Mouse (Mus musculus) heart, embryonic 14.5 days (tissue): Measurements from ENCODE around the gene Duoxa1. TPM values are rescaled to one million over a fixed set of nuclear protein-coding genes. Genes with fewer than 3 reads are reported as not detected.
A peak's percentile ranks its signal among the peaks of the same experiment; 100 is the strongest.

Experiments
- ATAC-seq: fragments of 200-750 bp; cut with Nextera tagmentation; 2 replicates; pipeline ENCODE4 v1.8.0; 2017; ENCODE audit warnings: low read depth, moderate TSS enrichment; ENCODE audit not compliant: insufficient number of reproducible peaks, insufficient read depth, low FRiP score
- H3K27ac ChIP-seq, 2 experiments: fragments of 200-500 bp in 1 of 2; fragments of 300-500 bp in 1 of 2; sonication (generic) in 1 of 2; replicated peaks in 1 of 2; 2 replicates each; pipeline ENCODE4 v1.5.1; 2012 to 2014; ENCODE audit warnings: low read depth in 2 of 2, low read length in 2 of 2, control low read depth in 1 of 2, mild to moderate bottlenecking in 1 of 2, mixed read lengths in 1 of 2; ENCODE audit not compliant: control insufficient read depth in 1 of 2, insufficient read depth in 1 of 2
- H3K27me3 ChIP-seq: fragments of 300-500 bp; sonication (generic); 2 replicates; pipeline ENCODE4 v1.6.1; 2014; ENCODE audit warnings: mild to moderate bottlenecking, low read length, control low read depth; ENCODE audit not compliant: control insufficient read depth, insufficient read depth
- H3K36me3 ChIP-seq: fragments of 300-500 bp; sonication (generic); 2 replicates; pipeline ENCODE4 v1.6.1; 2014; ENCODE audit warnings: mild to moderate bottlenecking, control low read depth, low read length, mixed read lengths; ENCODE audit not compliant: control insufficient read depth, insufficient read depth
- H3K4me1 ChIP-seq, 2 experiments: fragments of 200-500 bp in 1 of 2; fragments of 300-500 bp in 1 of 2; sonication (generic) in 1 of 2; 2 replicates each; pipeline ENCODE4 v1.6.1; 2012 to 2014; ENCODE audit warnings: low read length in 2 of 2, control low read depth in 1 of 2, mixed read lengths in 1 of 2; ENCODE audit not compliant: control insufficient read depth in 2 of 2, insufficient read depth in 2 of 2
- H3K4me2 ChIP-seq: fragments of 300-500 bp; sonication (generic); 2 replicates; pipeline ENCODE4 v1.6.1; 2014; ENCODE audit warnings: mild to moderate bottlenecking, low read length
- H3K4me3 ChIP-seq, 2 experiments: fragments of 200-500 bp in 1 of 2; fragments of 300-500 bp in 1 of 2; sonication (generic) in 1 of 2; 2 replicates each; pipeline ENCODE4 v1.5.1; 2012 to 2014; ENCODE audit warnings: low read length in 2 of 2, mild to moderate bottlenecking in 2 of 2, control low read depth in 1 of 2, low read depth in 1 of 2, moderate library complexity in 1 of 2; ENCODE audit not compliant: control insufficient read depth in 1 of 2, insufficient read depth in 1 of 2
- H3K9ac ChIP-seq: fragments of 300-500 bp; sonication (generic); 2 replicates; pipeline ENCODE4 v1.6.1; 2014; ENCODE audit warnings: mild to moderate bottlenecking, low read length
- H3K9me3 ChIP-seq: fragments of 300-500 bp; sonication (generic); 2 replicates; pipeline ENCODE4 v1.6.1; 2016; ENCODE audit warnings: low read length, control low read depth; ENCODE audit not compliant: control insufficient read depth
- WGBS: fragments of 180-500 bp; shearing (Covaris S2); extraction: QIAGEN DNeasy Blood & Tissue Kit; methylation state at CpG from one replicate; pipeline ENCODE4 v1.1.7; 2014; 5-methylcytosine and 5-hydroxymethylcytosine counted together
- polyA plus RNA-seq: library from polyadenylated mRNA; unstranded; fragments of >200 nt; fragmentation: Nextera tagmentation; extraction: Ambion mirVana; gene quantifications from 2 replicates; pipeline ENCODE4 v1.2.1, GENCODE M21; 2014

Gene Duoxa1
- polyA plus RNA-seq, 1 experiment from 2014 or later: not detected

DNA sequence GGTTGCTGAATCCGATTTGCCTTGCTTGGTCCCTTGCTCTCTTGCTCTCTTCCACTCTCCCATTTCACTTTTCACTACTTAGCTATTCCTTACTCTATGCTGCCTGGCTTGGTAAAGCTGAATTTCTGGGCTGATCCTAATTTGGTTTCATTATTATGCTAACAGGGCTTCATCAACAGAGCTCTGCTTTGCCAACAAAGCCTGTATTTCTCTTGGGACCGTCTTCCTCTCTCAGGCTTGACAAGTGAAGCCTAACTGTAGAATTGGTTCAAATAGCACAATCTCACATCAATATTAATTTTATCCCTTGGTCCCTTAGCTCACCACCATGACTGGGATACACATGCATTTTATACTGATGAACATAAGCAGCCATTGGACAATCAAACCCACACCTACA is 2.0 kb downstream of the Duoxa1 start:
- Histone ChIP-seq H3K4me1 (peaks cover 7 to 11% of the 10 kb centered on the region in 2 experiments; a peak in 3 of 4 replicates), H3K4me3 (no peak overlapping the region), H3K9ac (no peak overlapping the region), H3K36me3 (no peaks in the 10 kb centered on the region), H3K9me3 (no peaks in the 10 kb centered on the region), H3K27ac (no peak overlapping the region), H3K4me2 (no peak overlapping the region), H3K27me3 (peaks cover 88% of the 10 kb centered on the region)
- no peak for ATAC-seq
- WGBS: 59% methylated on average over 2 of the region's 2 CpGs

DNA sequence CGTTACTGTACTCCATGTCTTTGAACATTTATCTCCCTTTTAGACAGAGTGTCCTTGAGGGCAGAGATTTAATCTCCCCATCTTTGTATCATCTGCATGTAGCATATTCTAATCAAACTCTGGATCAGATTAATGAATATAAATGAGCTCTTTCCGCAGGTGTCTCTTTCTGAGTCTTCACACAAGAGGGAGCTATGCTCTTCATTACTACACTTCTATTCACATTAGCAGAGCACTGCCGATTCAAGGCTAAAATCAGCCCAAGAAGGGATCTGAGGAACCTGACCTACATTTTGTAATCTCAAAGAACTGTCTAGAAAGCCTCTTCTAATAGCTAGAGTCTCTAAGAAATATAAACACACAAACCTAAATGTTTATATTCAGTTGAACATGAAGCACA is 3.9 kb downstream of the Duoxa1 start:
- H3K9ac ChIP-seq: no peak overlapping the region
- WGBS: 40% methylated on average over 3 of the region's 3 CpGs
- H3K27ac ChIP-seq: no peak overlapping the region
- H3K4me2 ChIP-seq: no peak overlapping the region
- H3K4me1 ChIP-seq: peaks cover 7 to 11% of the 10 kb centered on the region in 2 experiments; a peak in 3 of 4 replicates
- ATAC-seq: no peak
- H3K36me3 ChIP-seq: no peaks in the 10 kb centered on the region
- H3K9me3 ChIP-seq: no peaks in the 10 kb centered on the region
- no peak overlapping the region for H3K4me3 ChIP-seq
- H3K27me3 ChIP-seq: peaks cover 93% of the 10 kb centered on the region

DNA sequence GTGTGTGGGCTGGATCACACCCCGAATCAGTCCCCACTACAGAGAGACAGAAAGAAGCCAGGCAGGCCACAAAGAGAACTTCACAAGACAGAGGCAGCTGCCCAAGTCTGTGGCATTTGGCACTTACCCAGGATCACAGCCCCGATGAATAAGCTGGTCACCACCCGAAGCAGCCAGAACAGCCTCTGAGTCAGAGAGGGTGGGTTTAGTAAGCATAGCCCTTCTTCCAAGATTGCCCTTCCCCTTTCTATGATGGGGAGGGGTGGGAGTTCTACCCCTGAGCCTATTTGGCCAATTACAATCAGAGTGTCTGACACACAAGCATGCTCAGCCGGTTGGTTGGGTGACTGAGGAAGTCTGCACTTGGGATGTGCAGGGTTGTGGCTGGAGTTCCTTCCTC is 7.3 kb downstream of the Duoxa1 start:
- Histone ChIP-seq H3K4me1 (peaks cover 4 to 12% of the 10 kb centered on the region in 2 experiments; a peak in 3 of 4 replicates), H3K4me2 (no peak overlapping the region), H3K36me3 (no peaks in the 10 kb centered on the region), H3K9ac (no peak overlapping the region), H3K4me3 (no peak overlapping the region), H3K27me3 (peaks cover 93% of the 10 kb centered on the region), H3K27ac (no peak overlapping the region), H3K9me3 (no peaks in the 10 kb centered on the region)
- WGBS: 47% methylated on average over 4 of the region's 4 CpGs
- ATAC-seq: no peak

DNA sequence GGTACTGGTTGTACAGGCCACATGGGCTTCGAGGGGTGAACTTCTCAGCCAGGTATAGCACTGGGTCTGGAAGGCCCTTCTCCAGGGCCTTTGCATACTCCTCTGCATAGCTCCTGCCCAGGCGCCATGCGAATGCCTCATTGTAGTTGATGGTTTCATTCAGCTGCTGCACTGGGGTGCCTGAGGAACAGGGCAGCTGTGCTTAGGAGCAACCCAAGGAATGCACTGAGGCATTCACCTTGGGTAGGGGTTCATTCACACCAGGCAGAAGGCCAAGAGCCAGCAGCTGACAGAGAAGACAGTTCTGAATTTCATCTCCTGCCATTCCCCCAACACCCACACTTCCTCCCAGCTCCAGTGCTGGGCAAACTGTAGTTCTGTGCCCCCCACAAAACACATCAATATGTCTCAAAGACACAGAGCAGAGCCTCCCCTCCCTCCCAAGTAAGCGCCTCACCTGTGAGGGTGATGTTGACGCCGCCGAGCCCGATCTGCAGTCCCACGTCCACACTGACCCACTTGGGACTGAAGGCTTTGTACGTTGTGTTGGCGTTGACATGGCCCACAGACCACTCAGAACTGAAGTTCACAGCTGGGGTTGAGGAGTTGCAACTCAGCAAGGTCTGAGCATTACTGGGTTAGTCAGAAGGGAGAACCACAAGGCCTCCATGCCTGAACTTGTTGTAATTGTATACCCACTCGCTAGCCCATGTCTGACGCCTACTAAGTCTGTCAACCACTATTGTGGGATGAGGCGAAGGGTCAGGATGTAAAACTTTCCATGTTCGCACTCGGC is 8.2 kb downstream of the Duoxa1 start:
- ATAC-seq: no peak
- no peak overlapping the region for H3K9ac ChIP-seq
- peaks cover 93% of the 10 kb centered on the region for H3K27me3 ChIP-seq
- no peaks in the 10 kb centered on the region for H3K36me3 ChIP-seq
- H3K4me1 ChIP-seq: peaks cover 4 to 15% of the 10 kb centered on the region in 2 experiments; a peak in 3 of 4 replicates
- no peaks in the 10 kb centered on the region for H3K9me3 ChIP-seq
- 79% methylated on average over 16 of the region's 16 CpGs for WGBS
- no peak overlapping the region for H3K4me2 ChIP-seq
- H3K27ac ChIP-seq: no peak overlapping the region
- H3K4me3 ChIP-seq: no peak overlapping the region

DNA sequence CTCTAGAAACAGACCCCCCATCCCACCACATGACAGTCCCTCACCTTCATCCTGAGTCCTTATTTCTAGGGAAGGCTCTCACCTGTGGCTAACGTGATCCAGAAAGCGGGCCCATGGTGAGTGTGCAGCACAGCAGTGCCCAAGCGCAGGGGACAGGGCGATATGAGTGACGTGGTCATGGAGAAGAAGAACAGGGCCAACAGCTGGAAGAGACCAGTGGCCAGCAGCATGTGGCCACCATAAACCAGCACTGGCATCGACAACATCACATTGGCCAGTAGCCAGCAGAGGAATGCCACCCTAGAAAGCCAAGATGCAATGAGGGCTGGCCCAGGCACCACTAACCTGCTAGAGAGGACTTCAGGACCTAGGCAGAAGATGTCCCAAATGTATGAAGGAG is 9.0 kb downstream of the Duoxa1 start:
- no peaks in the 10 kb centered on the region for H3K9me3 ChIP-seq
- no peak overlapping the region for H3K4me3 ChIP-seq
- H3K9ac ChIP-seq: no peak overlapping the region
- peaks cover 4 to 20% of the 10 kb centered on the region in 2 experiments; a peak in 3 of 4 replicates for H3K4me1 ChIP-seq
- no peak for ATAC-seq
- no peaks in the 10 kb centered on the region for H3K36me3 ChIP-seq
- peaks cover 95% of the 10 kb centered on the region for H3K27me3 ChIP-seq
- no peak overlapping the region for H3K4me2 ChIP-seq
- H3K27ac ChIP-seq: no peak overlapping the region
- WGBS: 82% methylated on average over 6 of the region's 6 CpGs

DNA sequence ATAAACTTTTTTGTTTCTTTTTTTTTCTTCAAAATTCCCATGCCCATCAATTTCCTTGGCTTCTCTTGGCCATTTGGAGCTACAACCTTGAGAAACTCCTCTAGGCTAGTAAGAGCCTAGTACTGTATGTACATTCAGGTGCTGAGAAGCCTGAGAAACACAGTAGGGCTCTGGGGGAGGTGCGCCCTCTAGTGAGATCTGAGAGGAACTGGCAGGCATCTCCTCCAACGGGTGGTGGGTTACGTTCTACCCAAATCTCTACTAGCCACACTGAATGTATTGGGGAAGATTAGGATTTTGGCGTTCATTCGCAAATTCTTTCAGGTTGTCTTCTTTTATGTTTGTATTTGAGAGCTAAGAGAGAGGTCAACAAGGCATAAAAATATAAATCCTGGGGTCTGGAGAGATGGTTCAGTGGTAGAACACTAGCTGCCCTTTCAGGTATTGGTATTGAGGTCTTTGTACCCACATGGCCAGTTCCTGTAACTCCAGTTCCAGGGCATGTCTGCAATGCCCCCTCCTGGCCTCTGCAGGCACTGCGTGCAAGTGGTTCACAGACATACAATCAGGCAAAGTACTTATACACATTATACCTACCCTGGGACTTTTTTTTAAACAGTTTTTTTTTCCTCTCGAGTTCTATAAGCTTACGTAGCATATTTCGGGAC is 10.8 kb downstream of the Duoxa1 start:
- Histone ChIP-seq H3K4me1 (peaks cover 11 to 34% of the 10 kb centered on the region in 2 experiments; a peak in 3 of 4 replicates), H3K9me3 (no peaks in the 10 kb centered on the region), H3K4me2 (no peak overlapping the region), H3K27ac (no peak overlapping the region), H3K27me3 (peaks cover 98% of the 10 kb centered on the region), H3K4me3 (no peak overlapping the region), H3K36me3 (no peaks in the 10 kb centered on the region), H3K9ac (no peak overlapping the region)
- ATAC-seq: no peak
- 9% methylated on average over 9 of the region's 9 CpGs for WGBS

DNA sequence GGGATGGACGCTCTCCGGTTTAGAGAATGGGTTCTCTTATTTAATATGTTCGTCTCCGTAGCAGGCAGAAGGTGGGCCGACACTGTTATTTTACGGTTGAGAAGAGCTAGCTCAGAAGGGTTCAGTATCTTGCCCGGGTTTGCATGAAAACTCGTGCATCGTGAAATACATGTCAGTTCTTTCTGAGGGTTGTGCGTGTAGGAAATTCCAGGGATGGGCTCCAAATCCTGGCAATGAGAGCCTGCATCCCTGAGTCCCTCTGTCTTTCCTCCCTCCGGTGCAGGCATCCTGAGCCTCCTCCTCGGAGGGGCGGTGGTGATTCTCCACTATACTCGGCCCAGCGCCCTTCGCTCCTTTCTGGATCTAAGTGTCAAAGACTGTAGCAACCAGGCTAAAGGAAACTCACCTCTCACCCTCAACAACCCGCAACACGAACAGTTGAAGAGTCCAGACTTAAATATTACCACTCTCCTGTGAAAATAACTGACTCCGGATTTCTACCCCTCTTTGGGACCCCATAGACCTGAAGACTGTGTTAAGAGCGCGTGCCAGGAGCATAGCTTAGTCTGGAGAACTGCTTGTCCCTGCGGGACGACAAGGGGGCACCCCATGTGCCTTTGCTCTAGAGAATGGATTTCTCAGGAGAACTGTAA is 11.5 kb downstream of the Duoxa1 start:
- Histone ChIP-seq H3K27ac (no peak overlapping the region), H3K4me2 (peak overlapping the region; percentile 75), H3K4me3 (peak overlapping the region; percentile 25 to 39), H3K9me3 (no peaks in the 10 kb centered on the region), H3K9ac (peak overlapping the region; percentile 16; the same call in 1 of the 2 replicates), H3K4me1 (peaks cover 11 to 38% of the 10 kb centered on the region in 2 experiments; a peak in 3 of 4 replicates), H3K27me3 (peaks cover 98% of the 10 kb centered on the region), H3K36me3 (no peaks in the 10 kb centered on the region)
- 11% methylated on average over 23 of the region's 23 CpGs for WGBS
- no peak for ATAC-seq
